Mouse (Mus musculus) heart, postnatal 0 days (tissue): ENCODE measurements at regions not wholly inside any gene's neighbourhood (a gene's known extent, or its start where the extent isn't known, plus 50 kb on each side); places are given as distances from the start of the nearest gene placed in this dataset.
"Not testable (repeated sequence)": the region's sequence is repeated elsewhere in the genome, so short reads cannot be mapped to it uniquely, and the experiment has no call there.

Experiments used
- ATAC-seq: fragments of 200-750 bp; cut with Nextera tagmentation; 2 replicates; pipeline ENCODE4 v1.8.0; 2017; ENCODE audit warnings: low read depth, moderate number of reproducible peaks, moderate library complexity; ENCODE audit not compliant: insufficient read depth
- DNase-seq: peaks from one replicate; pipeline ENCODE4 v3.0.0-alpha.2; 2016; ENCODE audit warnings: low spot score
- H3K27ac ChIP-seq: fragments of 300-500 bp; sonication (generic); 2 replicates; pipeline ENCODE4 v1.5.1; 2014; ENCODE audit warnings: low read depth, mild to moderate bottlenecking
- H3K27me3 ChIP-seq: fragments of 300-500 bp; sonication (generic); 2 replicates; pipeline ENCODE4 v1.6.1; 2014; ENCODE audit warnings: low read length, mixed read lengths; ENCODE audit not compliant: control insufficient read depth, insufficient read depth
- H3K36me3 ChIP-seq: fragments of 300-500 bp; sonication (generic); replicated peaks from 2 replicates; pipeline ENCODE4 v1.6.1; 2014; ENCODE audit warnings: low read length, mixed read lengths; ENCODE audit not compliant: control insufficient read depth, insufficient read depth
- H3K4me1 ChIP-seq: fragments of 300-500 bp; sonication (generic); 2 replicates; pipeline ENCODE4 v1.6.1; 2014; ENCODE audit warnings: antibody characterized with exemption; ENCODE audit not compliant: control insufficient read depth, insufficient read depth
- H3K4me2 ChIP-seq: fragments of 300-500 bp; sonication (generic); 2 replicates; pipeline ENCODE4 v1.6.1; 2014; ENCODE audit warnings: low read depth, mild to moderate bottlenecking, low read length, moderate library complexity
- H3K4me3 ChIP-seq: fragments of 300-500 bp; sonication (generic); 2 replicates; pipeline ENCODE4 v1.5.1; 2014; ENCODE audit warnings: low read depth, low read length
- H3K9ac ChIP-seq: fragments of 300-500 bp; sonication (generic); replicated peaks from 2 replicates; pipeline ENCODE4 v1.6.1; 2014; ENCODE audit warnings: low read depth, low read length, mixed read lengths
- H3K9me3 ChIP-seq: fragments of 300-500 bp; sonication (generic); replicated peaks from 2 replicates; pipeline ENCODE4 v1.6.1; 2016; ENCODE audit warnings: low read length; ENCODE audit not compliant: control insufficient read depth
- CTCF ChIP-seq: IDR thresholded peaks from 2 replicates; pipeline ENCODE4 v1.5.1; 2016; ENCODE audit warnings: antibody characterized with exemption, control low read depth, low read depth
- EP300 ChIP-seq: IDR thresholded peaks from 2 replicates; pipeline ENCODE4 v1.6.1; 2016; ENCODE audit warnings: antibody characterized with exemption, low read depth
- WGBS: fragments of 180-500 bp; shearing (Covaris S2); extraction: QIAGEN DNeasy Blood & Tissue Kit; methylation state at CpG from one replicate; pipeline ENCODE4 v1.1.7; 2014; 5-methylcytosine and 5-hydroxymethylcytosine counted together

DNA sequence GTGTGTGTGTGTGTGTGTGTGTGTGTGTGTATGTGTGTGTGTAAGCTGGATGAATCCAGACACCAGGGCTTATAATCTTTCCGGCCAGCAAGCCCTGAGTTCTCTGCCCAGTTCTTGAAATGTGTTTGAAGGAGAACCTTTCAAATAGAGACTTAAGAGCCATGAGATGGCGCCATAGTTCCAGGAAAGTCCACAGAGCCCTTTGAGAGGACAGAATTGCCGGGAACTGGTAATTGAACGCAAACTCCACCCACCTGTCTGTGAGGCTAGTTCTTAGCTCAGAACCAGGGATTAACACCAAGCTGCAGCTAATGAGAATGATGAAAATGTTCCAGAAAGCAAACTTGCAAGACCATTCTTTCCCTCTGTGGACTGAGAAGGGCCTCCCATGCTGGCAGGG lies 72.2 kb downstream of the Trim42 start:
- Histone ChIP-seq H3K36me3 (no peaks in the 10 kb centered on the region), H3K27me3 (0 out of 2 replicates have a peak, but pooled peaks cover 2% of the 10 kb centered on the region), H3K27ac (no peak overlapping the region), H3K4me1 (no peaks in the 10 kb centered on the region), H3K4me3 (no peak overlapping the region), H3K4me2 (no peak overlapping the region), H3K9ac (no peak overlapping the region), H3K9me3 (no peaks in the 10 kb centered on the region)
- WGBS: 13% methylated on average over 4 of the region's 4 CpGs
- ATAC-seq: no peak
- peak; percentile 42 for DNase-seq
- TF ChIP-seq EP300 (no peak), CTCF (peak; percentile 34; the same call in 1 of the 2 replicates)

DNA sequence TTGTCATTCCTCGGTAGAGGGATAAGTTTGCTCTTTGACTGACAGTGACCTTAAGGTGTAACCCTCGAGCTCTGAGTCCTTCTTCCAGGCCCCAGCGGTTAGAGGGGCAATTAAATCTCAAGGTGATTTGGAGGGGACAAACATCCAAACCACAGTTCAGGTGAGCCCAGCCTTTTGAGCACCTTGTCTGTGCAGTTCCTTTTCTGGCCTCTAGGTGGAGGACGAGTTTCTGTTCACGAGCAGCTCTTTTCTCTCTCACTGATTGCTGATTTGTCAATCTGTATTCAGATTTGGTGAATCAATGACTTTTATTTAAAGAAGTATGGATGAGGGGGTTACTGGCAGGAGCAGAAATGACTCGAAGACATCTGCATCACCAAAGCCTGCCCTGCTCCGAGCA lies 74.0 kb downstream of the Trim42 start:
- peak; percentile 66 for TF ChIP-seq CTCF
- TF ChIP-seq EP300: no peak
- no peak overlapping the region for H3K9ac ChIP-seq
- no peak overlapping the region for H3K4me2 ChIP-seq
- no peaks in the 10 kb centered on the region for H3K4me1 ChIP-seq
- no peak overlapping the region for H3K4me3 ChIP-seq
- 37% methylated on average over 7 of the region's 7 CpGs for WGBS
- no peaks in the 10 kb centered on the region for H3K36me3 ChIP-seq
- ATAC-seq: no peak
- 0 out of 2 replicates have a peak, but pooled peaks cover 2% of the 10 kb centered on the region for H3K27me3 ChIP-seq
- DNase-seq: no peak
- no peak overlapping the region for H3K27ac ChIP-seq
- H3K9me3 ChIP-seq: no peaks in the 10 kb centered on the region

DNA sequence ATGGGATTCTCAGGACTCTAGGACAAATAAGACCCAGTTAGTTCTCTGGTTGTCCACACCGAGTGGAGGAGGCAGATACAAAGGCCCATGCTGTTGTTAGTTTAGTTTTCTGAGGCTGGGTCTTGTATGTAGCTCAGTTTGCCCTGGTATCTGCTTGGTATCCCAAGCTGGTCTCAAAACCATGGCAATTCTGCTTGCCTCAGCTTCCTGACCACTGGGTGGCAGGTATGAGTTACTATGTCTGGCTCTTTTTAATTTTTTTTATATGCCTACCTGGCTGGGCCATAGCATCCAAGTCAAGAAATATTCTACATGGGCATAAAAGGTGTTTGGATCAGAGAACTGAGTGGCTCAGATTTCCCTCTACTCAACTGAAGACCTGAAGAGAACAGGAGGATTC lies 77.9 kb downstream of the Trim42 start:
- Histone ChIP-seq H3K4me3 (no peak overlapping the region), H3K4me2 (no peak overlapping the region), H3K27me3 (0 out of 2 replicates have a peak, but pooled peaks cover 2% of the 10 kb centered on the region), H3K36me3 (no peaks in the 10 kb centered on the region), H3K4me1 (no peaks in the 10 kb centered on the region), H3K9me3 (no peaks in the 10 kb centered on the region), H3K9ac (no peak overlapping the region), H3K27ac (no peak overlapping the region)
- TF ChIP-seq EP300 (no peak), CTCF (no peak)
- 63% methylated on average over 1 of the region's 1 CpGs for WGBS
- no peak for DNase-seq
- ATAC-seq: no peak

DNA sequence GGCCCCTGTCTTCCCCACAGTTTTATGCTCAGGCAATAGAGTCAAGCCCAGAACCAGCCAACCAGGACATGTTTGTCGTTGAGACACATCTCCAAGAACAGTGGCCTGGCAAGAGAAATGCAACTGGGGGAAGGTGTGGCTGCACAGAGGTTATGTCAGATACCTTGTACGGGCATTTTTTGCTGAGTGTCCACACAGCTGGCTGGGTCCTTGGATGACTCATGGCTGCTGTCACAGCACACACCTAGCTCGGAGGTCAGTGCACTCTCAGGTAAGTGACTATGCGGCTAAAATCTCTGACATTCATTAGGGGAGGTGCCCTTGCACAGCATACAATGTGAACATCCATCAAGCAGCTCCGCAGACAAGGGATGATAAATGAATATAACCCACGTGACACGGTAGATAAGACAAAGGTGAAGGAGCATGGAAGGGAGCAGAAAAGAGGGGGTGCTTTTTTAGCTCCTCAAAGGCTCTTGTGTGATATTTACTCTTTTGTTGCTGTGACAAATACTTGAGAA lies 85.4 kb downstream of the Trim42 start:
- Histone ChIP-seq H3K27me3 (no peaks in the 10 kb centered on the region), H3K9me3 (no peaks in the 10 kb centered on the region), H3K4me1 (no peaks in the 10 kb centered on the region), H3K27ac (no peak overlapping the region), H3K36me3 (no peaks in the 10 kb centered on the region), H3K4me3 (no peak overlapping the region), H3K9ac (no peak overlapping the region), H3K4me2 (no peak overlapping the region)
- no peak for ATAC-seq
- WGBS: 51% methylated on average over 7 of the region's 7 CpGs
- no peak for DNase-seq
- TF ChIP-seq CTCF (no peak), EP300 (no peak)

DNA sequence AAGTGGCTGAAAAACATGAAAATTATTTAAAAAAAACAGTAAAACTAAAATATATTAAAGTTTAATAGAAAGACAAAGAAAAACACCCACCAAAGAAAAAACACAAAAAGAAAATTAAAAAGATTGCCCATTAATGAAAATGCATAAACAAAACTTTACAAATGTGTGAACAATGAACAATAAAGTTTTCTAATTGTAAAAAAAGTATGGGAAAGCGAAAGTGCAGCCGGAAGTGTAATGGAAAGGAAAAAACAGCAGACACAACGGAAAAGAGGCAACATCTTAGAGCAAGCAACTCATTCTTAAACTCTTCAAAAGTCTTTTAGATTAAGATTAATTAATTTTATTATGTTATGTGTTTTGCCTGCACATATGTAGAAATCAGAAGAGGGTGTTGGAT lies 87.7 kb downstream of the Trim42 start:
- Histone ChIP-seq H3K36me3 (no peaks in the 10 kb centered on the region), H3K4me3 (no peak overlapping the region), H3K9me3 (no peaks in the 10 kb centered on the region), H3K27ac (no peak overlapping the region), H3K27me3 (no peaks in the 10 kb centered on the region), H3K4me2 (no peak overlapping the region), H3K9ac (no peak overlapping the region), H3K4me1 (no peaks in the 10 kb centered on the region)
- whole genome bisulfite sequencing: 79% methylated on average over 3 of the region's 3 CpGs
- ATAC-seq: no peak
- no peak for DNase-seq
- no peak for TF ChIP-seq EP300
- TF ChIP-seq CTCF: no peak

DNA sequence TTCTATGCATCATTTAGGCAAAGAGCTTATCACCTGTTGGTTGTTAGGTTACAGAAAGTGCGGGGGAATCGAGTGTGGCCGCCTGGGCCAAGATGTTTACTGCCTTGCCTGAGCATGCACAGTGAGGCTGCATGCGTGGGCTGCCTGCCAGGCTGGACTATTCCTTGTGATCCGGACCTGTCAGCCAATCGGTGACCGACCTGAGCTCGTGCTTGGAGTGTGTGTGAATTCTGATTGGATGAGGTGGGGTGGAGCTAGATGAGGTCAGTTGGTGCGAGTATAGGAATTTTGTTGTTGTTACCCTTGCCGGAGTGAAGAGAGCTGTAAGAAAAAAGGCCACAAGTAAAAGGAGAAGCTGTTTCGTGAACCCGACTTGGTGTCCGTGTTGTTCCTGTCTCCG lies 94.3 kb downstream of the Trim42 start:
- not testable (repeated sequence) for H3K4me2 ChIP-seq, H3K27ac ChIP-seq, H3K9me3 ChIP-seq, H3K36me3 ChIP-seq, H3K4me3 ChIP-seq, DNase-seq, H3K4me1 ChIP-seq, H3K27me3 ChIP-seq, ATAC-seq, H3K9ac ChIP-seq
- 83% methylated on average over 14 of the region's 14 CpGs for WGBS
